Mouse (Mus musculus): ENCODE data around the gene Timp4. TPM values are rescaled to one million over a fixed set of nuclear protein-coding genes. Genes with fewer than 3 reads are reported as not detected.

Gene Timp4
- polyA plus RNA-seq (2015; fragmentation: Illumina TruSeq; extraction: RNeasy Lipid Tissue Mini Kit (QIAGEN cat#74804); ENCODE audit: insufficient read depth, low read depth, low replicate concordance): 1.1 TPM

DNA sequence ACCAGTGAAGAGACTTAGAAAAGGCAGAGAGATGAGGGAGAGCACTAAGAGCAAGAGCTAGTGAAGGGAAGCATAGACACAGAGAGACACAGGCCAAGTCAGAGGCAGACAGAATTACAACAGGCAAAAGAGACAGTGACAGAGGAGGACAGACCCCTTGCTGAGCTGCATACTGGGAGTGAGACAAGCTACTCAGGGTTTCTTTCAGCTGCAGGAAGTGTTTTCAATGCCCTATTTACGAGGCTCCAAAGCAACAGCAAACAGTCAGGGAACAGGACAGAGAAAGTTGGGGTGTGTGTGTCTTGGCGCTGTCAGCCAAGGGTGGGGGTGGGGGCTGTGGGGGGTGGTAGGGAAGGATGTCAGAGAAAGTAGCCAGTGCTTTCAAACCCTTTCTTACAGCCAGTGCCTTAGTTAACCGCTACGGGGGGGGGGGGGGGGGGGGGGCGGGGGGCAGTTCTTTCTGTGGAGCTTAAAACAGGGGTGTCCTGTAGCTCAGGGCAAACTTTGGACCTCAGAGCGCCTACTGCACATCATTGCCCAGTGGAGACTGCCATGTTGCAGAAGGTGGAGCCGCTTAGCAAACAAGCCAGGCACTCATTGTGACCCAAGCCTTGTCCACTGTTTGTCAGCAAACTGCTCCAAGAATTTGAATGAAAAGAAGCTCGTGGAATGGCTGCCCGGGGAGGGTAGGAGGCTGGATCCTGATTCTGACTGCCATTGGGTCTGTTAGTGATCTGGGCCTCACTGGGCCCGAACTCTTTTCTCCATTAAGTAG is at the start of gene Timp4:
TSS of gene Timp4 (minus strand) at position 107 of the 775 bp plus-strand sequence.

DNA sequence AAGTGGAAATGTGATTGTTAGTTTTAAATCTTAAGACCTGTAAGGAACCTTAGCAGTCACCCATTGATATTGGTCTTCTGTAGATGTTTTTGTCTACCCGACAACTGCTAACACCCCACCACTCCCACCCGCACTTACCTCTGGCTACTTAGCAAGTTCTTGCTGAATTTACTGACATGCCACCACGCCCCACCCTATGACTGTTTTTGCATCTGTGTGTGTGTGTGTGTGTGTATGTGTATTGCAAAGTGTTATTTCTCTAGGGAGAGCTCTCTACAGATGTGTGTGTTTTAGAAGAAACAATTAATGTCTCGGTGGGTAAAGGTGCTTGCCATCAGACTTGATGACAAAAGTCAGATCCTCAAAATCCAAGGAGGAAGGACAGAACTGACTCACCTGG is 25.0 kb downstream of the Timp4 start, which contains the start of gene Gm17482:
TSS of gene Gm17482 (plus strand) at position 301 of the 400 bp plus-strand sequence.

Other genes starting within 250 kb of the Timp4 start
- 3.3 TPM for gene Tamm41, start 214.3 kb downstream of the Timp4 start, polyA plus RNA-seq (2015; fragmentation: Illumina TruSeq; extraction: RNeasy Lipid Tissue Mini Kit (QIAGEN cat#74804); ENCODE audit: insufficient read depth, low read depth, low replicate concordance)
- 3.1 TPM for gene Syn2, start 117.3 kb downstream of the Timp4 start, polyA plus RNA-seq (2015; fragmentation: Illumina TruSeq; extraction: RNeasy Lipid Tissue Mini Kit (QIAGEN cat#74804); ENCODE audit: insufficient read depth, low read depth, low replicate concordance)
- not detected for gene Gm17482, start 24.9 kb downstream of the Timp4 start, polyA plus RNA-seq (2015; fragmentation: Illumina TruSeq; extraction: RNeasy Lipid Tissue Mini Kit (QIAGEN cat#74804); ENCODE audit: insufficient read depth, low read depth, low replicate concordance)
- gene Pparg, start 108.7 kb upstream of the Timp4 start, polyA plus RNA-seq (2015; fragmentation: Illumina TruSeq; extraction: RNeasy Lipid Tissue Mini Kit (QIAGEN cat#74804); ENCODE audit: insufficient read depth, low read depth, low replicate concordance): 3.1 TPM

All from pancreas, adult 10 weeks (tissue).